Mouse (Mus musculus): Measurements from ENCODE around the gene H2al1d. TPM values are rescaled to one million over a fixed set of nuclear protein-coding genes. Genes with fewer than 3 reads are reported as not detected.

The H2al1d gene
- total RNA-seq, 2 experiments from 2014 or later = not detected

Other genes with a start within 250 kb of the H2al1d start
- gene H2al1a, start 9.6 kb upstream of the H2al1d start, total RNA-seq (2015) = not detected in 2 replicates
- gene H2al1a, start 9.6 kb upstream of the H2al1d start, total RNA-seq (2017) = not detected in 2 replicates
- gene H2al1b, start 6.4 kb upstream of the H2al1d start, total RNA-seq (2015) = not detected in 2 replicates
- not detected in 2 replicates for gene H2al1b, start 6.4 kb upstream of the H2al1d start, total RNA-seq (2017)
- not detected in 2 replicates for gene H2al1c, start 3.2 kb upstream of the H2al1d start, total RNA-seq (2015)
- gene H2al1c, start 3.2 kb upstream of the H2al1d start, total RNA-seq (2017) = not detected in 2 replicates
- not detected in 2 replicates for gene H2al1e, start 3.1 kb downstream of the H2al1d start, total RNA-seq (2015)
- not detected in 2 replicates for gene H2al1e, start 3.1 kb downstream of the H2al1d start, total RNA-seq (2017)
- not detected in 2 replicates for gene H2al1f, start 6.3 kb downstream of the H2al1d start, total RNA-seq (2015)
- not detected in 2 replicates for gene H2al1f, start 6.3 kb downstream of the H2al1d start, total RNA-seq (2017)
- not detected in 2 replicates for gene H2al1g, start 9.4 kb downstream of the H2al1d start, total RNA-seq (2015)
- not detected in 2 replicates for gene H2al1g, start 9.4 kb downstream of the H2al1d start, total RNA-seq (2017)
- not detected in 2 replicates for gene H2al1h, start 12.7 kb downstream of the H2al1d start, total RNA-seq (2015)
- gene H2al1h, start 12.7 kb downstream of the H2al1d start, total RNA-seq (2017) = not detected in 2 replicates
- gene H2al1i, start 15.8 kb downstream of the H2al1d start, total RNA-seq (2015) = not detected in 2 replicates
- not detected in 2 replicates for gene H2al1i, start 15.8 kb downstream of the H2al1d start, total RNA-seq (2017)
- gene H2al1j, start 19.0 kb downstream of the H2al1d start, total RNA-seq (2015) = not detected in 2 replicates
- gene H2al1j, start 19.0 kb downstream of the H2al1d start, total RNA-seq (2017) = not detected in 2 replicates